Mouse (Mus musculus): ENCODE data around the gene Olfr748. TPM values are rescaled to one million over a fixed set of nuclear protein-coding genes. Genes with fewer than 3 reads are reported as not detected.

Gene Olfr748
- total and polyA plus RNA-seq, 2 experiments from 2014 or later: not detected

DNA sequence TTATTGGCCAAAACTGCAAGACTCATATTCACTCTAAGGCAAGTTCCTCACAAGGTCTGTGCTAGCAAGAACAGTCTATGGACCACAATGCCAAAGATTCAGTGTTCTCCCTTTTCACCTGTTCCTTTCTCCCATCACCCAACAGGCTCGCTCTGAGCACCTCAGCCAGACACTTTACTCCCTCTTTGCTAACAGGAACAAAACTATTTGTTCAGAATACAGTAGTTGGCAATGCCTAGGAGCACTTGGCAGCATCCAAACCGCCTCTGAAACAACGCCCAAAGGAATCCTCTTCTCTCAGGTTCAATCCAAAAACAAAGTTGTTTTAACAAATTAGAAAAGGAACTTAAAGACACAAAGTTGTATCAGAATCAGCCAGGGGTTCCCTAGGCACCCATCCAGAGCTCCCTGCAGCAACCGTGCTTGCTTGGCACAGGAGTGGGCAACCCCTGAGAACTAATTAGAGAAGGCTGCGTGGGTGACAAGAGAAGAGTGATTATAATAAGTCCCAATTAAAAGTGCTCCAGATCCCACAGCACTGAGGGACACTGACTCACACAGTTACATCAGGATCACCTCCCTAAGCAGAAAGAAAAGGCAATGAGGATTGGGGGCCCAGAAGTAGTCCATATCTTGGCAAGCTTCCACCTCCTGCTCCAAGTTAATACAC is 51.4 kb downstream of the Olfr748 start:
- Histone ChIP-seq H3K4me3 (ENCODE audit: low read length) (no peak overlapping the region), H3K27me3 (ENCODE audit: insufficient read depth, low read length) (no peaks in the 10 kb centered on the region), H3K9ac (replicated peaks; ENCODE audit: low read length) (no peak overlapping the region), H3K4me1 (ENCODE audit: insufficient read depth, low read length) (no peaks in the 10 kb centered on the region), H3K27ac (no peak overlapping the region), H3K36me3 (ENCODE audit: insufficient read depth, low read length) (no peaks in the 10 kb centered on the region; the same call in 1 of the 2 replicates), H3K9me3 (ENCODE audit: low read length) (no peaks in the 10 kb centered on the region), H3K4me2 (ENCODE audit: low read depth, low read length) (no peak overlapping the region)
- no peak for ATAC-seq
- peak; percentile 1 for DNase-seq (ENCODE audit: low spot score)
- 55% methylated on average over 5 of the region's 5 CpGs for WGBS
- no peak for TF ChIP-seq CTCF (IDR thresholded peaks at IDR 0.05; ENCODE audit: low read depth)

Other genes with a start within 250 kb of the Olfr748 start
- not detected in 2 replicates for gene Olfr741, start 234.6 kb upstream of the Olfr748 start, total RNA-seq (2014; rRNA removed)
- not detected in 2 replicates for gene Olfr741, start 234.6 kb upstream of the Olfr748 start, polyA plus RNA-seq (2015; fragmentation: Nextera tagmentation; extraction: Ambion mirVana)
- gene Olfr742, start 203.8 kb upstream of the Olfr748 start, total RNA-seq (2014; rRNA removed): not detected in 2 replicates
- not detected in 2 replicates for gene Olfr742, start 203.8 kb upstream of the Olfr748 start, polyA plus RNA-seq (2015; fragmentation: Nextera tagmentation; extraction: Ambion mirVana)
- gene Olfr743, start 185.5 kb upstream of the Olfr748 start, total RNA-seq (2014; rRNA removed): not detected in 2 replicates
- gene Olfr743, start 185.5 kb upstream of the Olfr748 start, polyA plus RNA-seq (2015; fragmentation: Nextera tagmentation; extraction: Ambion mirVana): not detected in 2 replicates
- gene Olfr744, start 92.5 kb upstream of the Olfr748 start, total RNA-seq (2014; rRNA removed): not detected in 2 replicates
- gene Olfr744, start 92.5 kb upstream of the Olfr748 start, polyA plus RNA-seq (2015; fragmentation: Nextera tagmentation; extraction: Ambion mirVana): not detected in 2 replicates
- gene Olfr745, start 68.0 kb upstream of the Olfr748 start, total RNA-seq (2014; rRNA removed): not detected in 2 replicates
- not detected in 2 replicates for gene Olfr745, start 68.0 kb upstream of the Olfr748 start, polyA plus RNA-seq (2015; fragmentation: Nextera tagmentation; extraction: Ambion mirVana)
- gene Olfr746, start 60.3 kb upstream of the Olfr748 start, total RNA-seq (2014; rRNA removed): not detected in 2 replicates
- not detected in 2 replicates for gene Olfr746, start 60.3 kb upstream of the Olfr748 start, polyA plus RNA-seq (2015; fragmentation: Nextera tagmentation; extraction: Ambion mirVana)
- not detected in 2 replicates for gene Olfr747, start 14.2 kb upstream of the Olfr748 start, total RNA-seq (2014; rRNA removed)
- not detected in 2 replicates for gene Olfr747, start 14.2 kb upstream of the Olfr748 start, polyA plus RNA-seq (2015; fragmentation: Nextera tagmentation; extraction: Ambion mirVana)
- not detected in 2 replicates for gene Olfr749, start 37.7 kb downstream of the Olfr748 start, total RNA-seq (2014; rRNA removed)
- gene Olfr749, start 37.7 kb downstream of the Olfr748 start, polyA plus RNA-seq (2015; fragmentation: Nextera tagmentation; extraction: Ambion mirVana): not detected in 2 replicates
- gene Ttc5, start 78.1 kb downstream of the Olfr748 start, total RNA-seq (2014; rRNA removed): 90.8 and 91.6 TPM in 2 replicates
- gene Ttc5, start 78.1 kb downstream of the Olfr748 start, polyA plus RNA-seq (2015; fragmentation: Nextera tagmentation; extraction: Ambion mirVana): 95.3 and 95.8 TPM in 2 replicates
- not detected in 2 replicates for gene Ccnb1ip1, start 100.4 kb downstream of the Olfr748 start, total RNA-seq (2014; rRNA removed)
- 0.09 and 0.15 TPM in 2 replicates for gene Ccnb1ip1, start 100.4 kb downstream of the Olfr748 start, polyA plus RNA-seq (2015; fragmentation: Nextera tagmentation; extraction: Ambion mirVana)
- gene Parp2, start 100.5 kb downstream of the Olfr748 start, total RNA-seq (2014; rRNA removed): 19.7 and 21.1 TPM in 2 replicates
- gene Parp2, start 100.5 kb downstream of the Olfr748 start, polyA plus RNA-seq (2015; fragmentation: Nextera tagmentation; extraction: Ambion mirVana): 36.2 and 36.6 TPM in 2 replicates
- 4.3 and 5.6 TPM in 2 replicates for gene Tep1, start 163.2 kb downstream of the Olfr748 start, total RNA-seq (2014; rRNA removed)
- 3.4 and 3.5 TPM in 2 replicates for gene Tep1, start 163.2 kb downstream of the Olfr748 start, polyA plus RNA-seq (2015; fragmentation: Nextera tagmentation; extraction: Ambion mirVana)
- gene Klhl33, start 190.1 kb downstream of the Olfr748 start, total RNA-seq (2014; rRNA removed): 2.4 and 3.7 TPM in 2 replicates
- 2.9 and 4.0 TPM in 2 replicates for gene Klhl33, start 190.1 kb downstream of the Olfr748 start, polyA plus RNA-seq (2015; fragmentation: Nextera tagmentation; extraction: Ambion mirVana)
- 71.4 and 80.9 TPM in 2 replicates for gene Osgep, start 217.5 kb downstream of the Olfr748 start, total RNA-seq (2014; rRNA removed)
- 72.4 and 82.7 TPM in 2 replicates for gene Osgep, start 217.5 kb downstream of the Olfr748 start, polyA plus RNA-seq (2015; fragmentation: Nextera tagmentation; extraction: Ambion mirVana)
- gene Apex1, start 217.6 kb downstream of the Olfr748 start, total RNA-seq (2014; rRNA removed): 68.6 and 70.2 TPM in 2 replicates
- 145 and 156 TPM in 2 replicates for gene Apex1, start 217.6 kb downstream of the Olfr748 start, polyA plus RNA-seq (2015; fragmentation: Nextera tagmentation; extraction: Ambion mirVana)
- 53.3 and 69.1 TPM in 2 replicates for gene Pip4p1, start 223.5 kb downstream of the Olfr748 start, total RNA-seq (2014; rRNA removed)
- gene Pip4p1, start 223.5 kb downstream of the Olfr748 start, polyA plus RNA-seq (2015; fragmentation: Nextera tagmentation; extraction: Ambion mirVana): 102 and 103 TPM in 2 replicates
- 16.7 and 19.1 TPM in 2 replicates for gene Pnp, start 223.7 kb downstream of the Olfr748 start, total RNA-seq (2014; rRNA removed)
- 17.5 and 18.2 TPM in 2 replicates for gene Pnp, start 223.7 kb downstream of the Olfr748 start, polyA plus RNA-seq (2015; fragmentation: Nextera tagmentation; extraction: Ambion mirVana)
- gene Gm49342, start 237.1 kb downstream of the Olfr748 start, total RNA-seq (2014; rRNA removed): 0.47 and 16.3 TPM in 2 replicates
- gene Gm49342, start 237.1 kb downstream of the Olfr748 start, polyA plus RNA-seq (2015; fragmentation: Nextera tagmentation; extraction: Ambion mirVana): not detected in 2 replicates
- 1.2 TPM in 1 of 2 replicates, not detected in the other for gene Pnp2, start 248.6 kb downstream of the Olfr748 start, total RNA-seq (2014; rRNA removed)
- 1.2 and 1.3 TPM in 2 replicates for gene Pnp2, start 248.6 kb downstream of the Olfr748 start, polyA plus RNA-seq (2015; fragmentation: Nextera tagmentation; extraction: Ambion mirVana)